Mouse (Mus musculus) hindlimb bud, embryonic 11.5 days (tissue): ENCODE results near the gene Dync1li1.

Source experiments
- DNase-seq: peaks from one replicate; pipeline ENCODE4 v3.0.0-alpha.2; 2012; ENCODE audit warnings: low read depth, low spot score; ENCODE audit errors: extremely low spot score

The Dync1li1 gene

GRCm38 (mm10) chr9:114688252-114688952 lies at the start of gene Dync1li1:
Gene Dync1li1, plus strand, starts transcription at chr9:114688790.
- peak; percentile 88 for DNase-seq

GRCm38 (mm10) chr9:114639186-114639748 lies 49.3 kb upstream of the Dync1li1 start:
- no peak for DNase-seq

- DNase-seq, result peak; percentile 95
These were observed 48.5 kb upstream of the Dync1li1 start, which contains the start of gene Cnot10 for GRCm38 (mm10) chr9:114639839-114640646. Gene Cnot10, minus strand, starts transcription at chr9:114640184.

- DNase-seq, result no peak
These were observed 41.8 kb upstream of the Dync1li1 start for GRCm38 (mm10) chr9:114646556-114647505.

GRCm38 (mm10) chr9:114647506-114648432 lies 40.8 kb upstream of the Dync1li1 start:
- DNase-seq, result no peak

- DNase-seq, result peak; percentile 39
These were observed 40.1 kb upstream of the Dync1li1 start for GRCm38 (mm10) chr9:114648472-114648871.

GRCm38 (mm10) chr9:114649371-114649770 lies 39.2 kb upstream of the Dync1li1 start:
- no peak for DNase-seq

- no peak for DNase-seq
These were observed 37.5 kb upstream of the Dync1li1 start for GRCm38 (mm10) chr9:114650938-114651634.

GRCm38 (mm10) chr9:114655356-114655755 lies 33.2 kb upstream of the Dync1li1 start:
- no peak for DNase-seq

GRCm38 (mm10) chr9:114656701-114657100 lies 31.9 kb upstream of the Dync1li1 start:
- no peak for DNase-seq

GRCm38 (mm10) chr9:114660506-114660905 lies 28.1 kb upstream of the Dync1li1 start:
- DNase-seq, result no peak

- DNase-seq, result no peak
These were observed 27.6 kb upstream of the Dync1li1 start for GRCm38 (mm10) chr9:114660983-114661382.

GRCm38 (mm10) chr9:114661991-114662390 lies 26.6 kb upstream of the Dync1li1 start:
- no peak for DNase-seq

GRCm38 (mm10) chr9:114663782-114664181 lies 24.8 kb upstream of the Dync1li1 start:
- no peak for DNase-seq

GRCm38 (mm10) chr9:114666858-114667257 lies 21.7 kb upstream of the Dync1li1 start:
- DNase-seq, result no peak

GRCm38 (mm10) chr9:114668047-114668446 lies 20.5 kb upstream of the Dync1li1 start:
- no peak for DNase-seq

GRCm38 (mm10) chr9:114669011-114669410 lies 19.6 kb upstream of the Dync1li1 start:
- DNase-seq, result no peak

GRCm38 (mm10) chr9:114671946-114672345 lies 16.6 kb upstream of the Dync1li1 start:
- DNase-seq, result no peak
